Mouse (Mus musculus): ENCODE results near the gene St6galnac3. TPM values are rescaled to one million over a fixed set of nuclear protein-coding genes. Genes with fewer than 3 reads are reported as not detected.

St6galnac3 gene
- polyA plus RNA-seq, 1 experiment = 13.6 TPM

- H3K27ac ChIP-seq (ENCODE audit: control insufficient read depth, insufficient read depth, low read depth, low read length, poor library complexity) = no peak overlapping the region
- H3K4me3 ChIP-seq (replicated peaks; ENCODE audit: control insufficient read depth, low read depth, low read length) = no peak overlapping the region
- no peaks in the 10 kb centered on the region; the same call in 1 of the 2 replicates for H3K4me1 ChIP-seq (ENCODE audit: control insufficient read depth, insufficient read depth, low read length)
- WGBS = 92% methylated on average over 5 of the region's 5 CpGs
- TF ChIP-seq CTCF (IDR thresholded peaks at IDR 0.05; ENCODE audit: control insufficient read depth, insufficient read depth, low read length) = no peak
- TF ChIP-seq POLR2A (IDR thresholded peaks at IDR 0.05; ENCODE audit: borderline replicate concordance, control insufficient read depth, low read depth, low read length) = no peak
These were observed 520.9 kb downstream of the St6galnac3 start for GRCm38 (mm10) chr3:153204046-153204445.

- no peak overlapping the region for H3K27ac ChIP-seq (ENCODE audit: control insufficient read depth, insufficient read depth, low read depth, low read length, poor library complexity)
- TF ChIP-seq POLR2A (IDR thresholded peaks at IDR 0.05; ENCODE audit: borderline replicate concordance, control insufficient read depth, low read depth, low read length) (no peak), CTCF (IDR thresholded peaks at IDR 0.05; ENCODE audit: control insufficient read depth, insufficient read depth, low read length) (no peak)
- 88% methylated on average over 10 of the region's 10 CpGs for WGBS
- no peak overlapping the region for H3K4me3 ChIP-seq (replicated peaks; ENCODE audit: control insufficient read depth, low read depth, low read length)
- no peaks in the 10 kb centered on the region; the same call in 1 of the 2 replicates for H3K4me1 ChIP-seq (ENCODE audit: control insufficient read depth, insufficient read depth, low read length)
These were observed 523.1 kb downstream of the St6galnac3 start for GRCm38 (mm10) chr3:153201835-153202234.

DNA sequence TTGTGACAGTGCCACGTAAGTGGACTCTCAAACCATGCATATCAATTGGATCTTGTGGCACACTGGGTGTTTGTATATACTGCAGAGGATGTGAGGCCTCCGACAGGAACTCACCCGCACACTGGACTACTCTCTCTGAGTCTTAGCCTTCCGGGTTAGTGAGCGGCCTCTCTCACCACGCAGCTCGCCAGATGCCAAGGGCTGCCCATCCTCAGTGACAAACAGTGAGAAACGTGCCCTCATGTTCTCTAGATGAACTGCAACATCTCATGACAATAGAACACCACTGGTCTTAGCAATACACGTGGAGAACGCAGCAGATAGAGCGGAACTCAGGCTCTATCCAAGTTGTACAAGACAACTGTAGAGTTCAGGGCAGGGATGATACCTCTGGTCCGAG is 524.2 kb downstream of the St6galnac3 start:
- TF ChIP-seq POLR2A (IDR thresholded peaks at IDR 0.05; ENCODE audit: borderline replicate concordance, control insufficient read depth, low read depth, low read length) (no peak), CTCF (IDR thresholded peaks at IDR 0.05; ENCODE audit: control insufficient read depth, insufficient read depth, low read length) (no peak)
- Histone ChIP-seq H3K4me1 (ENCODE audit: control insufficient read depth, insufficient read depth, low read length) (no peaks in the 10 kb centered on the region; the same call in 1 of the 2 replicates), H3K4me3 (replicated peaks; ENCODE audit: control insufficient read depth, low read depth, low read length) (no peak overlapping the region), H3K27ac (ENCODE audit: control insufficient read depth, insufficient read depth, low read depth, low read length, poor library complexity) (no peak overlapping the region)
- WGBS = 84% methylated on average over 12 of the region's 12 CpGs

DNA sequence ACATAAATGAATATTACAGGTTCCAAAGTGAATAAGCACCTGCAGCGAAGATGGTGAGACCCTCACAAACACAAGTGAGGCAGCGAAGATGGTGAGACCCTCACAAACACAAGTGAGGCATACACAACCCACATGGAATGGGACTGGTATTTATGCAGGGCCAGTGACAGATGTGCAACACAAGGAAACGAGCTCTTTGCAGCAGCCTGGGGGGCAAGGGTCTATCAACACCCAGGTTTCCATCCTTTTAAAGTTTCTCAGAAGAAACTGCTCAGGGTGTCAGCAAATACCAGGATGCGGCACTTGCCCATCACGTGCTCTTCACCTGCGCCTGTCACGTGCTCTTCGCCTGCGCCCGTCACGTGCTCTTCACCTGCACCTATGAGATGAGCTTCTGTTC is 524.9 kb downstream of the St6galnac3 start:
- Histone ChIP-seq H3K27ac (ENCODE audit: control insufficient read depth, insufficient read depth, low read depth, low read length, poor library complexity) (no peak overlapping the region), H3K4me3 (replicated peaks; ENCODE audit: control insufficient read depth, low read depth, low read length) (no peak overlapping the region), H3K4me1 (ENCODE audit: control insufficient read depth, insufficient read depth, low read length) (no peaks in the 10 kb centered on the region; the same call in 1 of the 2 replicates)
- WGBS = 90% methylated on average over 11 of the region's 11 CpGs
- TF ChIP-seq CTCF (IDR thresholded peaks at IDR 0.05; ENCODE audit: control insufficient read depth, insufficient read depth, low read length) = no peak
- no peak for TF ChIP-seq POLR2A (IDR thresholded peaks at IDR 0.05; ENCODE audit: borderline replicate concordance, control insufficient read depth, low read depth, low read length)

GRCm38 (mm10) chr3:153199251-153199650 is 525.7 kb downstream of the St6galnac3 start:
- Histone ChIP-seq H3K4me1 (ENCODE audit: control insufficient read depth, insufficient read depth, low read length) (no peaks in the 10 kb centered on the region; the same call in 1 of the 2 replicates), H3K27ac (ENCODE audit: control insufficient read depth, insufficient read depth, low read depth, low read length, poor library complexity) (no peak overlapping the region), H3K4me3 (replicated peaks; ENCODE audit: control insufficient read depth, low read depth, low read length) (no peak overlapping the region)
- no peak for TF ChIP-seq CTCF (IDR thresholded peaks at IDR 0.05; ENCODE audit: control insufficient read depth, insufficient read depth, low read length)
- TF ChIP-seq POLR2A (IDR thresholded peaks at IDR 0.05; ENCODE audit: borderline replicate concordance, control insufficient read depth, low read depth, low read length) = no peak
- WGBS = 76% methylated on average over 8 of the region's 8 CpGs

DNA sequence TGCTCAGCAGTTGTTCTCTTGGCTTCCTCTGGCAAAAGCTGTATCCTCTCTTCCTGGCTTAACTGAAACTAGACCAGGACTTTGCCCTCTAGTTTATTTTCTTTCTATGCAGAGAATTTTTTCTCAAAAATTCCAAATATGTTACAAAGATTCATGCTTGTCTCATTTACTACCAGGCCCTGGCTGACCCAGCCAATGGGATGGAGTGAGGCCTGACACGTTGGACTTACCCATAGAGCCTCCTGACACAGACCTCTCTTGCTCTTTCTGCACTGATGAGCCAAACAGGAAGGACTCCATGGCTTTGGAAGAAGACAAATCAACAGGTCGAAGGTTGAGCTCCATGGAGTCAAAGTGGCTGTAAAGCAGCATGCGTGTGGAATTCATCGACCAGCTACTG is 526.5 kb downstream of the St6galnac3 start:
- TF ChIP-seq CTCF (IDR thresholded peaks at IDR 0.05; ENCODE audit: control insufficient read depth, insufficient read depth, low read length) (no peak), POLR2A (IDR thresholded peaks at IDR 0.05; ENCODE audit: borderline replicate concordance, control insufficient read depth, low read depth, low read length) (no peak)
- Histone ChIP-seq H3K4me3 (replicated peaks; ENCODE audit: control insufficient read depth, low read depth, low read length) (no peak overlapping the region), H3K4me1 (ENCODE audit: control insufficient read depth, insufficient read depth, low read length) (no peaks in the 10 kb centered on the region; the same call in 1 of the 2 replicates), H3K27ac (ENCODE audit: control insufficient read depth, insufficient read depth, low read depth, low read length, poor library complexity) (no peak overlapping the region)
- WGBS = 81% methylated on average over 4 of the region's 4 CpGs

DNA sequence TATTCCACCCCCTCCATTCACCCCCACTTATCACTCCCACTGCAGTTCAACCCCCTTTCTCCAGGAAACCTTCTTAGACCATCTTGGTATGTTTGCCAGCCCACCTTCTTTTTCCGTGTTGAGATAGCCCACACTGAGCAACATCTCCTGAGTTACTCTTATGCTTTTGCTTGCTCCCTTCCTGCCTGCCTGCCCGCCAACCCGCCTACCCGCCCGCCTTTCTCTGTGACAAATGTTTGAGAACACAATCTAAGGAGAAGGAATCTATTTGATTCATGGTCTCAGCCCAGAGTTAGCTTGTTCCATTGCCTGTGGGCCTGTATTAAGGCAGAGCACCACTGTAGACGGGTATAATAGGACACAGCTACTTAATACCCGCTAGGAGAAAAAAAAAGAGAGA is 531.9 kb downstream of the St6galnac3 start:
- TF ChIP-seq POLR2A (IDR thresholded peaks at IDR 0.05; ENCODE audit: borderline replicate concordance, control insufficient read depth, low read depth, low read length) (no peak), CTCF (IDR thresholded peaks at IDR 0.05; ENCODE audit: control insufficient read depth, insufficient read depth, low read length) (no peak)
- Histone ChIP-seq H3K4me1 (ENCODE audit: control insufficient read depth, insufficient read depth, low read length) (no peaks in the 10 kb centered on the region), H3K4me3 (replicated peaks; ENCODE audit: control insufficient read depth, low read depth, low read length) (no peak overlapping the region), H3K27ac (ENCODE audit: control insufficient read depth, insufficient read depth, low read depth, low read length, poor library complexity) (no peak overlapping the region)
- 84% methylated on average over 7 of the region's 7 CpGs for WGBS

DNA sequence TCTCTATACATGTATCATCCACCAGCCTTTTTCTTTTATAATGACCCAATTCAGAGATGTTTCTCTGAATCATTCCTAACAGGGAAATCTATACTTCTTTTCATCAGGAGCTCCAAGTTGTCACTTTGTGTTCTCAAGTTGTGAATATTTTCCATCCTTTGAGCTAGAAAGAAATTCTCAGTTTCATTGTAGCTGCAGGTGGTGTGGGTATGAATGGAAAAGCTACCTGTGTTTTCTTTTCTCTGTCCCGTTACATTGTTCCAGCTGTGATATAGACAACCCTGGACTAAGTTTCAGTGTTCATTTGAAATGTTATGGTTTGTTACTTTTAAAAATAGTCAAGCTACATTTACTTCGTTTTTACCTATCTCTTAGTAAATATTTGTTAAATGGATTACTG is 534.2 kb downstream of the St6galnac3 start:
- 69% methylated on average over 2 of the region's 2 CpGs for WGBS
- H3K27ac ChIP-seq (ENCODE audit: control insufficient read depth, insufficient read depth, low read depth, low read length, poor library complexity) = no peak overlapping the region
- H3K4me1 ChIP-seq (ENCODE audit: control insufficient read depth, insufficient read depth, low read length) = no peaks in the 10 kb centered on the region
- H3K4me3 ChIP-seq (replicated peaks; ENCODE audit: control insufficient read depth, low read depth, low read length) = no peak overlapping the region
- no peak for TF ChIP-seq POLR2A (IDR thresholded peaks at IDR 0.05; ENCODE audit: borderline replicate concordance, control insufficient read depth, low read depth, low read length)

All from bone marrow, adult 2 months (tissue).